Mouse (Mus musculus): ENCODE data around the gene Nt5dc1. TPM values are rescaled to one million over a fixed set of nuclear protein-coding genes. Genes with fewer than 3 reads are reported as not detected.

The Nt5dc1 gene
- polyA plus RNA-seq, 1 experiment from 2014 or later = 6.1 TPM

GRCm38 (mm10) chr10:34363756-34364155 lies 54.6 kb downstream of the Nt5dc1 start:
- no peaks in the 10 kb centered on the region for H3K36me3 ChIP-seq (replicated peaks)
- no peak for ATAC-seq (ENCODE audit: low FRiP score)
- H3K4me3 ChIP-seq (replicated peaks) = no peak overlapping the region
- no peak overlapping the region for H3K9ac ChIP-seq
- no peaks in the 10 kb centered on the region for H3K27me3 ChIP-seq
- no peak overlapping the region for H3K27ac ChIP-seq
- no peak overlapping the region for H3K4me2 ChIP-seq
- no peaks in the 10 kb centered on the region for H3K9me3 ChIP-seq
- H3K4me1 ChIP-seq = no peaks in the 10 kb centered on the region

- no peak overlapping the region for H3K9ac ChIP-seq
- H3K4me1 ChIP-seq = no peaks in the 10 kb centered on the region
- ATAC-seq (ENCODE audit: low FRiP score) = no peak
- 45% methylated on average over 3 of the region's 3 CpGs for WGBS
- H3K27ac ChIP-seq = no peak overlapping the region
- H3K4me3 ChIP-seq (replicated peaks) = no peak overlapping the region
- no peaks in the 10 kb centered on the region for H3K9me3 ChIP-seq
- H3K36me3 ChIP-seq (replicated peaks) = no peaks in the 10 kb centered on the region
- H3K27me3 ChIP-seq = no peaks in the 10 kb centered on the region
- H3K4me2 ChIP-seq = no peak overlapping the region
Measured at GRCm38 (mm10) chr10:34358263-34358662, 60.1 kb downstream of the Nt5dc1 start.

- Histone ChIP-seq H3K27ac (no peak overlapping the region), H3K36me3 (replicated peaks) (no peaks in the 10 kb centered on the region), H3K4me3 (replicated peaks) (no peak overlapping the region), H3K9ac (no peak overlapping the region), H3K4me2 (no peak overlapping the region), H3K9me3 (no peaks in the 10 kb centered on the region), H3K27me3 (no peaks in the 10 kb centered on the region), H3K4me1 (no peaks in the 10 kb centered on the region)
- no peak for ATAC-seq (ENCODE audit: low FRiP score)
- WGBS = 79% methylated on average over 4 of the region's 4 CpGs
Measured at GRCm38 (mm10) chr10:34352166-34352565, 66.2 kb downstream of the Nt5dc1 start.

- WGBS = 86% methylated on average over 1 of the region's 1 CpGs
- no peak for ATAC-seq (ENCODE audit: low FRiP score)
- no peaks in the 10 kb centered on the region for H3K9me3 ChIP-seq
- H3K4me1 ChIP-seq = no peaks in the 10 kb centered on the region
- H3K36me3 ChIP-seq (replicated peaks) = no peaks in the 10 kb centered on the region
- no peak overlapping the region for H3K9ac ChIP-seq
- H3K27ac ChIP-seq = no peak overlapping the region
- H3K4me3 ChIP-seq (replicated peaks) = no peak overlapping the region
- H3K27me3 ChIP-seq = no peaks in the 10 kb centered on the region
- H3K4me2 ChIP-seq = no peak overlapping the region
Measured at GRCm38 (mm10) chr10:34341886-34342285, 76.5 kb downstream of the Nt5dc1 start.

- no peak overlapping the region for H3K9ac ChIP-seq
Measured at GRCm38 (mm10) chr10:34341014-34341413, 77.3 kb downstream of the Nt5dc1 start.

GRCm38 (mm10) chr10:34328310-34328709 lies 90.0 kb downstream of the Nt5dc1 start:
- Histone ChIP-seq H3K4me1 (no peaks in the 10 kb centered on the region), H3K4me2 (no peak overlapping the region), H3K9ac (no peak overlapping the region), H3K9me3 (no peaks in the 10 kb centered on the region), H3K36me3 (replicated peaks) (no peaks in the 10 kb centered on the region), H3K27ac (no peak overlapping the region), H3K27me3 (no peaks in the 10 kb centered on the region), H3K4me3 (replicated peaks) (no peak overlapping the region)
- WGBS = 4% methylated on average over 2 of the region's 2 CpGs
- peak; percentile 79 for ATAC-seq (ENCODE audit: low FRiP score)

More at GRCm38 (mm10) chr10:34341014-34341413, 77.3 kb downstream of the Nt5dc1 start:
- H3K9me3 ChIP-seq = no peaks in the 10 kb centered on the region
- no peak overlapping the region for H3K4me3 ChIP-seq (replicated peaks)
- WGBS = 82% methylated on average over 6 of the region's 6 CpGs
- no peaks in the 10 kb centered on the region for H3K36me3 ChIP-seq (replicated peaks)
- no peak overlapping the region for H3K27ac ChIP-seq
- H3K4me2 ChIP-seq = no peak overlapping the region
- no peaks in the 10 kb centered on the region for H3K27me3 ChIP-seq
- no peak for ATAC-seq (ENCODE audit: low FRiP score)
- H3K4me1 ChIP-seq = no peaks in the 10 kb centered on the region

- no peak overlapping the region for H3K4me2 ChIP-seq
- no peaks in the 10 kb centered on the region for H3K36me3 ChIP-seq (replicated peaks)
- H3K27me3 ChIP-seq = no peaks in the 10 kb centered on the region
- H3K27ac ChIP-seq = no peak overlapping the region
- H3K4me3 ChIP-seq (replicated peaks) = no peak overlapping the region
- WGBS = 65% methylated on average over 5 of the region's 5 CpGs
- no peak for ATAC-seq (ENCODE audit: low FRiP score)
- no peak overlapping the region for H3K9ac ChIP-seq
- H3K9me3 ChIP-seq = no peaks in the 10 kb centered on the region
- H3K4me1 ChIP-seq = no peaks in the 10 kb centered on the region
Measured at GRCm38 (mm10) chr10:34327144-34327543, 91.2 kb downstream of the Nt5dc1 start.

GRCm38 (mm10) chr10:34326701-34327100 lies 91.7 kb downstream of the Nt5dc1 start:
- no peak for ATAC-seq (ENCODE audit: low FRiP score)
- H3K27me3 ChIP-seq = no peaks in the 10 kb centered on the region
- H3K36me3 ChIP-seq (replicated peaks) = no peaks in the 10 kb centered on the region
- no peak overlapping the region for H3K9ac ChIP-seq
- no peak overlapping the region for H3K27ac ChIP-seq
- no peaks in the 10 kb centered on the region for H3K4me1 ChIP-seq
- H3K9me3 ChIP-seq = no peaks in the 10 kb centered on the region
- H3K4me2 ChIP-seq = no peak overlapping the region
- WGBS = 24% methylated on average over 4 of the region's 4 CpGs
- H3K4me3 ChIP-seq (replicated peaks) = no peak overlapping the region

- Histone ChIP-seq H3K36me3 (replicated peaks) (no peaks in the 10 kb centered on the region), H3K27me3 (no peaks in the 10 kb centered on the region), H3K4me1 (peaks cover 16% of the 10 kb centered on the region; the same call in 1 of the 2 replicates), H3K9ac (no peak overlapping the region), H3K27ac (no peak overlapping the region), H3K4me3 (replicated peaks) (no peak overlapping the region), H3K9me3 (no peaks in the 10 kb centered on the region), H3K4me2 (no peak overlapping the region)
- ATAC-seq (ENCODE audit: low FRiP score) = no peak
- 86% methylated on average over 2 of the region's 2 CpGs for WGBS
Measured at GRCm38 (mm10) chr10:34320809-34321208, 97.5 kb downstream of the Nt5dc1 start.

GRCm38 (mm10) chr10:34317217-34317606 lies 101.1 kb downstream of the Nt5dc1 start:
- no peak overlapping the region for H3K4me3 ChIP-seq (replicated peaks)
- H3K4me1 ChIP-seq = peaks cover 22% of the 10 kb centered on the region; the same call in 1 of the 2 replicates
- H3K9ac ChIP-seq = no peak overlapping the region
- 9% methylated on average over 2 of the region's 2 CpGs for WGBS
- no peaks in the 10 kb centered on the region for H3K36me3 ChIP-seq (replicated peaks)
- H3K4me2 ChIP-seq = peak overlapping the region; percentile 31; the same call in 1 of the 2 replicates
- H3K27me3 ChIP-seq = no peaks in the 10 kb centered on the region
- no peaks in the 10 kb centered on the region for H3K9me3 ChIP-seq
- H3K27ac ChIP-seq = peak overlapping the region; percentile 85
- peak; percentile 56 for ATAC-seq (ENCODE audit: low FRiP score)

GRCm38 (mm10) chr10:34316571-34317216 lies 101.7 kb downstream of the Nt5dc1 start:
- WGBS = 0% methylated on average over 3 of the region's 3 CpGs
- Histone ChIP-seq H3K4me3 (replicated peaks) (peak overlapping the region; percentile 13), H3K27me3 (no peaks in the 10 kb centered on the region), H3K4me1 (peaks cover 22% of the 10 kb centered on the region; the same call in 1 of the 2 replicates), H3K9me3 (no peaks in the 10 kb centered on the region), H3K27ac (peak overlapping the region; percentile 85), H3K9ac (no peak overlapping the region; the same call in 1 of the 2 replicates), H3K4me2 (peak overlapping the region; percentile 31), H3K36me3 (replicated peaks) (no peaks in the 10 kb centered on the region)
- peak; percentile 95 for ATAC-seq (ENCODE audit: low FRiP score)

- 74% methylated on average over 3 of the region's 3 CpGs for WGBS
- Histone ChIP-seq H3K4me2 (no peak overlapping the region), H3K9me3 (no peaks in the 10 kb centered on the region), H3K4me3 (replicated peaks) (no peak overlapping the region), H3K4me1 (peaks cover 22% of the 10 kb centered on the region; the same call in 1 of the 2 replicates), H3K36me3 (replicated peaks) (no peaks in the 10 kb centered on the region), H3K9ac (no peak overlapping the region), H3K27ac (no peak overlapping the region), H3K27me3 (no peaks in the 10 kb centered on the region)
- no peak for ATAC-seq (ENCODE audit: low FRiP score)
Measured at GRCm38 (mm10) chr10:34312536-34312935, 105.8 kb downstream of the Nt5dc1 start.
